Mouse (Mus musculus) urinary bladder, postnatal 25 days (tissue): ENCODE measurements around the gene Bcdin3d.

ENCODE experiments used
- DNase-seq: peaks from one replicate; pipeline ENCODE4 v3.0.0; 2022; ENCODE audit warnings: low spot score

The Bcdin3d gene

DNA sequence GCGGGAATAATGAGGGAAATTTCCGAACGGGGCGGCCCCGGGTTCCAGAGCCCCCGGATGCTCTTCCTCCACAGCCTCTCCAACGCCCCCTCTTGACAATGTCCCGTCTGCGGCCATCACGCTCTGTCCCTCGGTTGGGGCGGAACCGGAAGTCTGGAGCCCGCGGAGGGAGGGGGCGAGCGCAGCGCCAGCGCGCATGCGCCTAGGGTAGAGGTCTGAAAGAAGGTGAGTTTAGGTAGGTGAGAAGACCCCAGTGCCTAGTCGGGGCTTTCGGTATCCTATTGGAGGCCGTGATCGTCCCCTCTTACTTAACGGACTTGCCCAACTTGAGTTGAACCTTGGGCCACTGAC lies at the start of gene Bcdin3d:
Bcdin3d (minus strand) TSS at position 155 of the 351 bp plus-strand sequence.
- peak; percentile 84 for DNase-seq

DNA sequence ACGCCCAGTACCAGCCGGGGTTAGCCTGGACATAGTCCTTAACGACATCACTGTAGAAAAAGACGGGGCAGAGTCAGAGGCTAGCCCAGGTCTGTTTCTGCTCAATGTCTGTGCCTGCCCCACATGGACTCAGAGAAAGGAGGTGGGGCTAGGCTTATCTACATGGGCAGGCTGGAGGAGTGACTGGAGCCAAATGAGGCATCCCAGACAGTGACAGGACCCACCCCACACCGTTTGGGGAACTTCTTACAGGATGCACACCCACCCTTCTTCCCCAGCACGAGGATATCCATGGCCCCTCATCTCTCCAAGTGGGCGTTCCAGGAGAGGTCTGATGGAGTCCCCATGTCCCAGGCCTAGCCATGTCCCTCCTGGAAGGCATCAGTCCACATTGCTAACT lies 45.8 kb upstream of the Bcdin3d start:
- DNase-seq = no peak

DNA sequence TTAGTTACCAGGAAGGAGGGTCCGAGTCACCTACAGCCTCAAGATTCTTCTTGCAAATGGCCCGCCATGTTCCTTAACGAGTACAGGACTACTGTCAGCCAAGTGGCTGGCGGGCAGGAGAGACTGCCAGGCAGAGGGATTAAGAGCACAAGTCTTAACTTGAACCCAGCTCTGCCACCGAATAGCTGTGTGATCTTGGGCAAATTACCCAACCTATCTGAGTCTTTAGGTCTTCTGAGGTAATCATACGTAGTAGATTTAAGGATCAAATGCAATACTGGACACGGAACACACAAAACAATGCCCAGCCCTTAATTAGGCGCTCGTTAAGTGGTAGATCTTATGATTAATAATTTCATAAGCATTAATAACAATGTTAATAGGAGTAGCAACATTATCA lies 45.1 kb upstream of the Bcdin3d start:
- DNase-seq = no peak

DNA sequence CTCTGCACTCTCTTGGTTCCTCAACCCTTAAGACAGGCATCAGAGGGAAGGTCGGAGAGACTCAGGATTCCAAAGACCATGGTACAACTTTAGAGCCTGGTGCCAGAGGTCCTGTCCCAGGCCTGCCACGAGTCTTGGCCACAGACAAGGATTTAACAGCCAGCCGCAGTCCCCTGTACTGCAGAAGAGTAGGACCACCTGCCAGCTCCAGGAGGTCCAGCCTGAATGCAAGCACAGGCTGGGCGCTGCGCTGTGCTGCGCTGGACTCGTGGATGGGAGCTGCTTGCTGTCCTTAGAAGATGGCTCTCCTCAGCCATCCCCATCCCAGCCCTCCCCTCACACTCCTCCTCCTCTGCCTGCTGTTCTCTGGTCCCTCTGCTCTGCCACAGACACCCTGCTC lies 43.2 kb upstream of the Bcdin3d start:
- no peak for DNase-seq

DNA sequence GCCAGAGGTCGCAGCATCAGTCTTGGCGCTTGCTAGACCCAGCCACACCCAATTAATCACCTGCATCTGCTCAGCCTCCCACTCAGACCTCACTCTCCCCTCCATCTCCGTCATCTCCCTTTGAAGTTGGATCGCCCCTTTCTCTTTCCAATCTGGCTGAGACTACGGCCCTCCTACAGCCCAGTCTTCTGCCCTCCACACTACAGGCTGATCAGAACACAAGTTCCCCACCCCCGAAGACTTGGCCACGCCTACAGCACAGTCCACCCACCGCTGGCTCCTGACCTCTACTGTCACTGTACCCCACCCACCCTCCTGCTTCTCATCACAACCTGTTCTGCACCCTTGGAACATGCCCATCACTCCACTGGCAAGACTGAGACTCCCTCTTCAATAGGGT lies 42.2 kb upstream of the Bcdin3d start:
- DNase-seq = no peak

DNA sequence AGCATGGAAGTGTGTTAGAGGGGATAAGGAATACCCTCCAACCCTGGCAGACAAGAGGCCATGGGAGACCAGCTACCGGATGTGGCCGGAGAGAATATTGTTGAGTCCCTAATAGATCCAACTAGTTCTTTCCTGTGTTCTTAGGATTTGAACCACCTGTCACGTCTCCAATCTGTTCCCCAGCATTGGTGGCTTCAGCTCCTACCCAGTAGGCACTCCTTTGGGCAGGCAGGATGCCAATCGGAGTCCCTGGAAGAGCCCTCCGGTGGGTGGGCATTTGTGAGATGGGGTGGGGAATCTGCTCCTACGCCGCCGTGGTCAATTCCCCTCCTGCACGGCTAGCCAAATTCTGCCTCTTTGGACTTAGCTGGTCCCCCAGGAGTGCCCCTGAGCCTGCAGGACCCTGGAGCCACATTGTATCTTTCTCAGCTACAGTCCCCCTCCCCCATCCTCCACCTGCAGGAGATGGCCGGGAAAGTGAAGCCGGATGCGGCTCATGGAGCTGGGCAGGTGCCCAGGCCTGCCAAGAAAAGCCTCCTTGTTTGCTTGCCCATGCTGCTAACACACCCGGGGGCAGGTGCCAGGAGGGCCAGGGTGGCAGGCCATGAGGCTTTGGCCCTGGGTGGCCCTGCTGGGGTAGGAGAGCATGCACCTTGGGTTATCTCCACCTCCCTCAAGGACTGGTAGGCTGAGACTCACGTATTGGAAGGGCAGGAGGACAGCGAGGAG lies 37.4 kb upstream of the Bcdin3d start:
- DNase-seq = no peak

DNA sequence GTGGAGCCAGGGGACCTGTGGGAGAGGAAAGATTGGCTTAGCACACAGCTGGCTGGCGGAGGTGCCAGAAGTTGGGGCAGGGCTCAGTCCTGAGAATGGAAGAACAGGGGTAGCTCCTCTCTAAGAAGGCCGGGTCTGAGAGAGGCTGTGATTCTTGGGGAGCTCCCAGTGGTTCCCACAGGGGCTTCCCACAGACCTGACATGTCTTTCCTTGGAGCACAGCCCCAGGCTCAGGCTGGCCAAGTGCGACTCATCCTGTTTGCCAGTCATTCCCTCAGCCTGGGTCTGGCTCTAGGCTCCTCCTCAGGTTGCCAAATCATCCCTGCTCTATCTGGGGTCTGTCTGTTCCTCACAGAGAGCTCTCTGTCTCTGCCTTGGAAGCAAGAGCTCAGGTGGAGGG lies 36.1 kb upstream of the Bcdin3d start:
- DNase-seq = no peak

DNA sequence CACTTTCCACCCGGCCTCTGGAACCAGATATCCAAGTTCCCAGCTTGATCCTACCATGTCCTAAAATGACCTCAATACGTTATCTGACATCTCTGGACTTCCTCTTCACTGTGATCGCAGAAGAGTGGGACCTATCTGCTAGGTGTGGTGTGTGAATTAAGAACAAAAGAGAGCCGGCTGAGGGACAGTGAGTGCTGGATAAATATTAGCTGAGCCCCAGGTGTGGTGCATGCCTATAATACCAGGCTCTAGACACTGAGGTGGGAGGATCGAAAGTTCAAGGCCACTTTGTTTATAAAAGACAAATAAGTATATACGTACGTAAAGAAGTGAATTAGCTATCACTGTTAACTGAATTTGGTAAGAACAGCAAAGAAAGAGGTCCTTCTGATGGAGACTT lies 35.3 kb upstream of the Bcdin3d start:
- DNase-seq = no peak

DNA sequence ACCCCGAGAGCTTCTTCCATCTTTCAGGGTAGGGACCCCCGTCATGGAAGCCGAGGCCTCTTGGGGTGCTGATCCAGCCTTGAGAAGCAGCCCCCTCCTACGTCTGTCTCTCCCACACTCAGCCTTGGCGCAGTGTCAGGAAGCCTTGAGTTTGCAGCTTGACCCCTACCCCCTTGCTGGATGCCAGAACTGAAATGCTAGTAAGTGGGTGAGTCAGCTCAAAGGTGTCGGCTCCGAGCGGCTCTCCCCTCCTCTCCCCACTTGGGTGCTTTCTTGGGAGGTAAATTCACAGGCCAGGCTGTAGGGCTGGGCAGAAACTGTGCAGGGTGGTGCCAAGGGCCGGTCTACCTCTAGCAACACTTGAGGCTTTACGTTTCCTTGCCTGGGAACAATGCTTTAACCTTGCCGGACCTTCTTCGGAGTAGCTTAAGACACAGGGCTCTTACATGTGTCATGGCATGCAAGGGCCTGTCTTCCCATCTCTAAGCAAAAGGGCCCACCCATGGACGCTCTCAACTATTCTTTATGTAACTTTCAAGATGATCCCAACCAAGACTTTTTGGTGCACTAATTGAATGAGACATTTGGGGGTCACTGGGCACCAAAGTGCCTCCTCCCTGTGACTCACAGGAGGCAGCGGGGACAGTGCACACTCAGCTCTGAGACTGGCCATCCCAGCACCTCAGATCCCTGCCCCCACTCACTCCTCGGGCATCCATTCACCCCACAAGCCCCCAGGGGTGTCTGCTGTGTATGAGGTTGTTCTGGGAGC lies 31.0 kb upstream of the Bcdin3d start:
- no peak for DNase-seq

DNA sequence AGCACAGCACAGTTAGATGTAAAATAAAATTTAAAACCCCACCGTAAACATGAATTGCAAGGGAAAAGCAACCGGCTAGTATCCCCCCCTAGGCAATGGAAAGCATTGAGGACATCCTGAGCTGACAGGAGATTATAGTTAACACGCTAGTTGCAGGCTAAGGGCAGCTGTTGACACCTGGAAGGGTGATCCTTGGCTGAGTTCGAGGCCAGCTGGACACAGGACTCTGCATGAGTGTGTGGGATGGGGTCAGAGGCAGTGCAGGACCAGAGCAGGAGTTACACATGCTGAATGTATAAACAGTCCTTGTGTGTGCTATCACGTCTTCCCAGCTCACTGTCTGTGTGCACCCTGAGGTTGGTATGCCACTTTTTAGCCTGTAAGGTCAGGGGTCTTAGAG lies 28.7 kb upstream of the Bcdin3d start:
- no peak for DNase-seq

DNA sequence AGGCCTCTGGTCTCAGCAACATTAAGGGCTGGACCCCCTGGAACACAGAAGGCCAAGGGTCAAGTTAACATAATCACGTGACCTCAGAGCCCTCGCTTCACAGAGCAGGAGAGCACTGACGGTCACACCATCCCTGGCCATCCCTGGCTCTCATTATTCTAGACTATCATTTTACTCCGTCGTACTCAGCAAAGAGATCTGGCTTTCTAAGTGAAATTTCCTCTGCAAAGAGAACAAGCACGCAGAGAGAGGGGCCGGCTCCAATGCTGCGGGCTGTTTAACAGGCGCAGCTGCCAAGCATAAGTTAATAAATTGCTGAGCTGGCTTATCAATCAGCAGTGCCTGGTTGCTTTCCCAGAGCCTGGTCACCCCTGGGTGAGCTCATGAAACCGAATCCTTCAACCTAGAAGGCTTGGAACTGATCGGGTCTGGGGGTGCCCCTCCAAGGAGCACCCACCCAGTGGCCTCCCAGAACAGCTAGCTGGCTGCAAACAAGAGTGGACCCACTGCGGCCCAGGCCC lies 27.8 kb upstream of the Bcdin3d start:
- DNase-seq = no peak

DNA sequence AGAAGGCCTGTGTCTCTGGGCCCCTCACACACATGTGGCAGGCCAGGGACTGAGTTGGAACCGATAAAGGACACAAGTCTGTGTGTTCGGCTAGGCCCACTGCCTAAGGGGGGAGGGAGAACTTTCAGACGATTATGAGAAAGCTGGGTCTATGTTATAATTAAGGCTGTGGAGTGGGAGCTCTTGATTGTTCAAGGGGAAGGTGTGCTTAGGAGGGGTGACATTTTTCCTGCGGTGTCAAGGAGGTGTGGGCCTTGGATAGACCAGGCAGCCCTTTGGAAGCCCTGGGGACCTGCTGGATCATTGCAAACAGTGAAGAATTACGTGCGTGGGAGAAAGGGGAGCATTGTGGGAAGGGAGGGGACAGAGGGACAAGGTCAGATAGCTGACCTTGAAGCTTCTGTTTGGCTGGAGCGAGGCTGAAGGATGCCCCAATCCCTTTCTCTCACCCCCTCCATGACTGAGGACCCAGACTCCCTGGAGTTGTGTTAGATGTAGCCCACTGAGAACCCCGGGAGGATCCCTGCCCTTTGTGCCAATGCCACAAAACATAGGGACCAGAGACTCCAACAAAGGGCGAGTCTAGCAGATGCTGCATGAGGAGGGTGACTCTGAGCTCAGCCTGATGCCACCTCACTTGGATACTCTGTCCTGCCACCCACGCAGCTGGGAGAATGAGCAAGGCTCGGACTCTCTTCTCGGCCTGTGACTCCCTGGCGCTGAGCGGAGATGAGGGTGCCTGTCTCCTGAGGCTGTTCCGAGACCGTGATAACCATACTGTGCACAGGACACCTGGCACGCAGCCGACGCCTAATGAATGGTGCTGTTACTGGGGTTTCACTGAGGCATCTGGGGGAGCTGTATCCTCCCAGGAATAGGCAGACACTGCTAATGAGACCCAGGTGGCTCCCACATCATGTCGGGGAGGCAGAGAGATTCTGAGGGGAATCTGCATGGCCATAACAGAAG lies 27.0 kb upstream of the Bcdin3d start:
- DNase-seq = no peak

DNA sequence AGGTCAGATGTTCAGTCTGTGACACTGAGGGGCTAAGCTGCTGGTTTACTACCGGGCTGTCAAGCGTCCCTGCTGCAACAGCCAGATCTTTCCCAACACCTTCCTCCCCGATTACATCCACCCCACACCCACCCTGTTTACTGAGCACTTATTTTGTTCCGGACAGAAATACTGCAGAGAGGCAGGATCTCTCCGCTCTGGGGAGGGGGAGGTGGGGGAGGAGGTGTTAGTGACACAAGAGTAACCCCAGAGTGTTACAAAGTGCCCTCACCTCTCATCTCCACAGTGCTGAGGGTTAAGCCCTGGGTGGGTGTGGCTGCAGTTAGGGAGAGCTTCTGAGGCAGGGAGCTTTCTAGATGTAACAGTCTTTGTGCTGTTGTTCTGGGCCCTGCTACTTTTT lies 25.8 kb upstream of the Bcdin3d start:
- no peak for DNase-seq

DNA sequence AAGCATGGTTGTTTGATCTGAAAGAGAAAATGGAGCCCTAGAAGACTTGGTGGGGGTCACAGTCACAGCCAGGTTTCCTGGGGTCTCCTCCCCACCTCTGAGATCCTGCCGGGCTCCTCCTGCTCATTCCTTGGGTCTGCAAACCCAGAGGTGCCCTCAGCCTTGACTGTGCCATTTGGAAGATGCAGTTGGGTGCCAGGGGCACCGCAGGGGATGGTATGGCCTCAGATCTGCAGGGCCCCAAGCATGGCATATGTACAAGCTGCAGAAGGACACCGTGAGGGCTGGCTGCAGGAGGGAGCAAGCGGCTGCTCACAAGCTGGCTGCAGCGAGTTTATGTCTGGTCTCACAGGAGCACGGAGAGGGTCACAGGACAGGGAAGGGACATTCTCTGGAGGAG lies 25.2 kb upstream of the Bcdin3d start:
- DNase-seq = no peak

DNA sequence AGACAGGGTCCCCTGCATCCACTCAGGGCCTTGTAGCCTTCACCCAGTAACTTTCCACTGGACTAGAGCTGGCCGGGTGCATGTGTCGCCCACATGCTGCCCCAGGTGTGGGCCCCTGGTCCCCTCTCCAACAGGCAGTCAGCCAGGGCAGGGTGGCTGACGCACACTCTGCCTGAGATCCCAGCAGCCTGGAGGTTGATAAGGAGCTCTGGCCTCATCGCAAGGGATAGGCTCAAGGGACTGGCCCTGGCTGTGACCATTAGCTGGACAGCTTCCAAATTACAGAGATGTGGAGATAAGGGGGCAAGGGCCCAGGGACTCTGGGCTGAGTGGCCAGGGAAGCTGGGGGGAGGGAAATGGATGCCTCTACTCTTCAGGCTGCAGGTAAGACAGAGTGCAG lies 24.3 kb upstream of the Bcdin3d start:
- DNase-seq = no peak

DNA sequence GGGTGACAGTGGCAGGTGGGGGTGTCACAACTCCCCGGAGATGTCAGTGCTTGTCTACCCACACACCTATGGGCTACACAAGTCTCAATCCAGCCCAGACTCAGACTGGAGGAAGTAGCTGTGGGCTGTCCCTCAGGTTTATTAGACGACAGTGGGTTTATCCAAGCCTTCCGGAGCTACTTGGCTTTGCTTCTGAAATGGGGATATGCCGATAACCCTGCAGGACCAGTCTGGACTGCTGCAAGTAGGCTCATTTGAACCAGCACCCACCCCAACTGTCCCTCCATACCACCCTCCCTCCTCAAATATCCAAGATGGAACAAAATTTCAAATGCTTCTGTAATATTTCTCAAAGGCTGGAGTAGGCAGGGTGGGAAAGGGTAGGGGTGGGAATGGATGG lies 23.8 kb upstream of the Bcdin3d start:
- no peak for DNase-seq

DNA sequence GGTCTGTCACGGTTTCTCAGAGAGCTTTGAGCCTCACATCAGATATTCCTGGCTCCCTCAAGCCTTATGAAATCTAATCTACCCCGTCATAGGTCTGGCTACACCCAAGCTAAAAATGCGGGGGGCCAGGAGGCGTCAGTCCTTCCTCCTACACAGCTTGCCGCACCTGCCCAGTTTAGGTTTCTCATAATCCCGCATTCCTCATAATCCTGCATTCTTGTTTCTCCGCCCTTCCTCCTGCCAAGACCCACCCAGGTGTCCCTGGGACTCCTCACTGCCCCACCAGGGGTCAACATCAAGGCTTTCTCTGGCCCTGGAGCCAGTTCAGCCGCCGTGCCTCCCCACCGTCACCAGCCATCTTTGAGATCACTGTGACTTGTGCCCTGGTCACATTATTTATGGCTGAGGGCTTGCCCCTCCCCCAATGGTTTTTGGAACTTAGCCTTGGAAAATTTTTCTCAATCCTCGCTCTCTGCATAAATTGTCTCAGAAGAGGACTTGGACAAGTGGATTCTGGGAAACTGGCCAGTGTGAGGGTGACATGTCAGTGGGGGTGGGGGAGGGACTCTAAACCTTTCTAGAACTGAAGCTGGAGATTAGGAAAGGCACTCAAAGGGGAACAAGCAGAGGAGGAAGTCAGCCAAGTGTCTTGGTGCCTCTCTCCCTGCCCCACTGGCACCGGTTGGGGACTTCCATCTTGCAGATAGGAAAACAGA lies 23.2 kb upstream of the Bcdin3d start:
- DNase-seq = peak; percentile 24

DNA sequence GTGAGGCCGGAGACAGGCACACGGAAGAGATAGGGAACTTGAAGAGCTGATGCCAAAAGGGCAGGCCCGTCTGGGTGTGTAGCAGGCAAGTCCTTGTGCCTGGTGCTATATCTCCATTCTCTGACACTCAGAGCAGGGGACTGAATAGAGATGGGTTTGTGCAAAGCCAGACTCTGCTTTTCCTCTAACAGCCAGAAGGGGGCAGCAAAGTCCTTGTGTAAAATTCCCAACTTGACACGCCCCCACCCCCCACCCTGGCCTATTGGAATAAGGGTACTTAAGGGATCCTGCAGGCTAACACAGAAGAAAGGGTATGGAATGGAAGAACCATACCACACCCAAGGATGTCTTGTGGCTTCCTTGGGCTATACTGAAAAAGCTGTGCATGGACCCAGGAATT lies 22.5 kb upstream of the Bcdin3d start:
- peak; percentile 31 for DNase-seq

DNA sequence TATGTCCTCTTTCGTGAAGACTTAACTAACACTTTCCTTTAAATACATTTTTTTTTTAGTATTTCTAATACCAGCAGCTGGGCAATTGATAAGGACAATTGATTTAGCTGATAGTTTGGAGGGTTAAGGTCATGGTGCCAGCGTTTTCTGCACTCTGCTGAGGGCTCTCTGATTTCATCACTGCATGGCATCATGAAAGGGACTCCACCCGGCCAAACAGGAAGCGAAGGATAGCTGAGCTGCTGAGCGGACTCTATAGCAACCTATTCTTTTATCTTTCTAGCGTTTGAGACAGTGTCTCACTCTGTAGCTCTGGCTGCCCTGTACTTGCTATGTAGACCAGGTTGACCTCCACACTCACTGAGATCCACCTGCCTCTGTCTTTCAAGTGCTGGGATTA lies 10.2 kb upstream of the Bcdin3d start:
- DNase-seq = no peak

DNA sequence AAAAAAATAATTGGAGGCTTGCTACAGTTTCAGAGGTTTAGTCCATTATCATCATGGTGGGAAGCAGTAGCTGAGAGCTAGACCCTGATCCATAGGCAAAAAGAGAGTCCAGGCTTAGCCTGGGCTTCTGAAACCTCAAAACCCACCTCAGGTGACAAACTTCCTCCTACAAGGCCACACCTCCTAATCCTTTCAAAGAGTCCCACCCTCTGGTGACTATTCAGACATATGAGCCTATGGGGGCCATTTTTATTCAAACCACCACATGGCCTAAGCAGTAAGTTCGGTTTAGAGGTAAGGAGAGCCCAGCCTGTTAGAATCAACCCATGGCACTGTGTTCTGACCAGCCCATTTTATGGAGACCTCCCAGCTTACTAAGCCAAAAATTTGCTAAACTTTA lies 1.3 kb upstream of the Bcdin3d start:
- no peak for DNase-seq

DNA sequence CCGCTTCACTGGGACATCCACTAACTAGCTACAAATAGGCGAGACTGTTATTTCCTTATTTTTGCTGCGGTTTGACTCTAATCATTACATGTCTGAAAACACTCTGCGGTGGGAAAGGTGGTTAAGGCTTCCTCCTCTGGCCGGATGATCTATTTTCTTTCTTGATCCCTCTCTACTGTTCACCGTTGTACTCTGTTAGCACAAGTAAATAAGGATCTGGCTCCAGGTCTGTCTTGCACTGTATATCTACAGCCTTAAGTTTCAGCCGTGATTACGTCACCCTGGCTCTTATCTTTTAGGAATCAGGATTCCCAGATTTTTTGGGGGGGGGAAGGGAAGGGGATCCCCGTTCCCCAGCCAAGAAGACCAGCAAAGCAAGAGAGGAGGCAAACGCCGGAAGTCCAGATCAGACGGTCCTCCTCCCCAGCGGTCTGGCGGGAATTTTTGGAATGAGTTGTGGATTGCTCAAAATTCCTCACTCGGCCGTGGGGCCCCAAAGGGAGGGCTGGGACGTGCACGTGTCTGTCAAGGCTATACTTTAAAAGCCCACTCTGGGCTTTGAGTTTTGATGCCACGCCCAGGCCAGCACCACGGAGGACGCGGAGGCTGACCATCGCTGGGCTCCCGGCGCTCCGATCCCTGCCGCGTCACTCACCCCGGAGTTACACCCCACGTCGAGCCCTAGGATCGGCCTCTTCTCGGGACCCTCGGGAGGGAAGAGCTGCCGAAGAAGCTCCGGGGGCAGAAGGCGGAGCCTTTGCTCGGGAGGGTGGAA lies 542 bp downstream of the Bcdin3d start:
- DNase-seq = peak; percentile 50
